Mouse (Mus musculus) adrenal gland, adult (tissue): Measurements from ENCODE around the gene Tfeb.

Experiments used
- DNase-seq, 2 experiments: peaks; one replicate each; pipeline ENCODE4 v3.0.0; 2022 to 2023; ENCODE audit warnings: low spot score in 1 of 2; ENCODE audit not compliant: inconsistent age in 2 of 2

The Tfeb gene

DNA sequence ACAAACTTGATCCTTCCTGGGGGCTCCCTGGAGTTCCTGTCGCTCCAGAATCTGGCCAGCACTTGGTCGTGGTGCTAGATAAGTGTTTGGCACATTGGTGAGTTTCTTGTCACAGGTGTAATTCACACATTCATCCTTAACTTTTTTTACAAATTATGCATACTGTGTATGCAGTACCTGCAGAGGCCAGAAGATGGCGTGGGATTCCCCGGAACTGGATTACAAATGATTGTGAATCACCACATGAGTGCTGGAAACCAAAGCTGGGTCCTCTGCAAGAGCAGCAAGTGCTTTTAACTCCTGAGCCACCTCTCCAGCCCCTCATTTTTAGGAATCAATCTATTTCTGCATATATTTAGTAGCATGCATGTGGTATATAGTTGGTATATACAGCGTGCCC, 15.0 kb downstream of the Tfeb start:
- DNase-seq, result no peak

DNA sequence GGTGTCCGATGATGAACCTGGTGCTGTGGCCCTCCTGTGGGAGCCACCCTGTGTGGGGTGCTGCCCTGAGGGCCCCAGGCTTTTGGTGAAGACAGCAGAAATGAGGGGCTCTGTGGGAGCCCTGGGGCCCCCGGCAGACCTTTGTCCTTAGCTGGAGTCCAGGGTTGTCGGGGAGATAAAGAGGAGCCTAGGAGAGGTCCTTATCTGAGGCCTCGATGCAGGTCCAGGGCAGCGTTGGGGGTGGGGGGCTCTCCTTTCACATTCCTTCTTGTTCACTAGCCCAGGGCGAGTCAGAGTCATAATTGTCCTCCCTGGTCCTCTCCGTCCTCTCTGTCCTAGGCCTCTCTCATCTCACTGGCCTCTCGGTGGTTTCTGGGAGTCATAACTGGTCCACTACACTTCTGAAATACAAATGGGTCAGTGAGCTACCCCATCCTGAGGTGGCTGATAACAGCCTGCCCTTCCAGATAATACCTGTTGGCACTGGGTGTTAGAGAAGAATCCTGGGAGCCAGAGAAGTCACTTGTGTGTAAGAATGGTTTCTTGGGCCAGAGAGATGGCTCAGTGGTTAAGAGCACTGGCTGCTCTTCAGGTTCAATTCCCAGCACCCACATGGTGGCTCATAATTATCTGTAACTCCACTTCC, 16.4 kb downstream of the Tfeb start:
- no peak for DNase-seq

DNA sequence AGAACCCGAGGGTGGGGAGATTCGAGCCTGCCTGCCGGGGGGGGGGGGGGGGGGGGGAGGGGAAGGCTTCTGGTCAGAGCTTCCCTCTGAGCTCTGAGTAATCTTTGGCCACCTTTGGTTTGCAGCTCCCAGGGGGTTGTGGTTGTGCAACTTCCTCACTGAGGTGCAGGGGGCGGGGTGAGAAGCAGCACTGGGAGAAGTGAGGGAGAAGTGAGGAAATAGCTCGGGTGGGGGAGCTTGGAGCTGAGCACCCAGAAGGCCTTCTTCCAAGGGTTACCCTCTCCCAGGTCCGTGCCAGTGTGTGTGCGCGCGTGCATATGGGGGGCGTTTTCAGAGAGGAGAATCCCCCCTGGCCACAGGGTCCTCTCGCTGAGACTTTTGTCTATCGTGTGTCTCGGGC, 17.4 kb downstream of the Tfeb start:
- peak in 1 of 2 experiments; percentile 75 for DNase-seq

DNA sequence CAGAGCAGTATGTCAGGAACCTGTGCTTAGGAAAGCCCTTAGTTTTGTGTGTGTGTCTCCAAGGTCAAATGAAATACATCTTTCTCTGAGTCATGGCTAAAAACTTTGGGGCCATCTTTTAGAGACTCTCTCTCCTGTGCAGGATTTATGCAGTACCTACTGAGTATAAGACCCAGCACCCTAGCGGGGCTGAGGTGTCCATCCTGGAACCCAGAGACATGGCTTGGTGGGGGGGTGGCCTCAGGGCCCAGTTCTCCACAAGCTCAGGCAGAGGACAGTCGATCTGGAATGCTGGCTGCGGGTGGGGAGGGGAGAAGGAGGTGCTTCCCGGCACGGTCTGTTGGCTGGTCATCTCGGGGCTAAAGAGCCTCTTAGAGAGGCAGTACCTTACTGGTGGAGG, 19.5 kb downstream of the Tfeb start:
- DNase-seq, result peak in 1 of 2 experiments; percentile 68

DNA sequence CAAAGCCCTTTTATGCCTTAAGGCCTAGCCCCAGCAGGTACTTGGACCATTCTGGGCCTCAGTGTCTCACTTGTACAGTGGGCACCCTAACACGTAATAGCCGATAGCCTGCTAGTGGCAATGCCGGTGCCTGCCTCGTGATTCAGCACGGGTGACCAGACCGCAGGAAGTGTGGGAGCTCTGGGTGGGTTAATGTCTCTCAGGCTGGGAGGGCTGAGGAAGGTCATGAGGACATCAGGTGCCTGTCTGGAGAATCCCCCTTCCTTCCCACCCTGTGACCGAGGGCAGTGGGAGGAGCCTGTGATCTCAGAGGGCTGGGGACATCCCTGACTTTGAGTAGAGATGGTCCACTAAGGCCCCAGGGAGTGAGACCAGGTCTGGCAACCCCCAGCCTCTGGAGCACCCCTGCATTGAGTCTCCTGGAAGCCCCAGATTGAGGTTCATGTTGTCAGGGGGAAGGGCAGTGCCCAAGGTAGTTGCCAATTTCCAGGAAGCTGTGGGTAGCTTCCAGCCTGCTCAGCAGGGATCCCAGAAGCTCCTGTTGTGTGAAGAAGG, 20.3 kb downstream of the Tfeb start:
- peak in 1 of 2 experiments; percentile 45 for DNase-seq

DNA sequence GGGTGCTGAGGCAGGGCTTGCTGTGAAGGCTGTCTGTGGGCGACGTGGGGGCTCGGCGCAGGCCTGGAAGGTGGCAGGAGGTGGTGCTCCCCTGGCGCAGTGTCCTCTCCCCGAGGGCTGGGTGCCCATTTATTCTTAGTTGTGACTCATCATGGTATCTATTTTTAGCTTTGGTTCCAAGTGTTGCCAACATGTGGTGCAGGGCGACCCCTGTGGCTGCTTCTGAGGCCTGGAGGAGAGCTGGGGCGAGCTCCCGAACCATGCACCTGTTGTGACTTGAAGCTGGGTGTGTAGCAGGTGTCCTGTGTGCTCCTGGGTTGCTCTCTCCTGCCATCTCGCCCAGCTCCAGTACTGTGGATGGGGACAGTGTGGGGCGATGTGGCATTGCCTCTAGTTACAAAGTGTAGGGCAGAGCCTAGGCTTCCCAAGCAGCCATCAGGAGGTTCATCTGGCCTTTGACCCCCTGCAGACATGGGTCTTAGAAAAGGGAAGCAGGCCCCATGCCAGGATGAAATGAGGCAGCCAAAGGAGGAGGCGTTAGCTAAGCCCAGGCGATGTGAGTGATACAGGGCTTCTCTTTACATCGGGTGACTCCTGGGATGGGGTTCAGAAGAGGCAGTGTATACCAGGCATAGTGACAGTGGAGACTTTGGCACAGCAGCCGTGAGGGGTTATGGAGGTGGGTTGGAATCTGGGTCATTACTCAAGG, 23.0 kb downstream of the Tfeb start:
- DNase-seq, result peak; percentile 81 to 90

DNA sequence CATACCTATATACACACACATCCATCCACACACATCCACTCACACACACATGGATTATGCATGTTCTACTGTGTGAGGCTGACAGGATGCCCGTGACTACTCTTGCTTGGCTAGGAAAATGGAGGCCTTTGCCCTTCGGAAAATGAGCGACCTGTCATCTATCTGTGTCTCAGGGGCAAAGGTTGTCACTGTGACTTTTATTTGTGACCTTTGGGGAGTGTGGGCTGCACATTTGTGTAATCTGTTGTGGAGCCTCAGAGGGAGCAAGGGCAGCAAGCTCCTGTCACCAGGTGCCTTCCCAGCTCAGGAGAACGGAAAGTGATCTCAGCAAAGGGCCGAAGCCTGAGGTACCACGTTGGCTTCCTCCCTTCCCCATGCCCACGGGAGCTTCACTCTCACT, 25.2 kb downstream of the Tfeb start:
- no peak for DNase-seq

DNA sequence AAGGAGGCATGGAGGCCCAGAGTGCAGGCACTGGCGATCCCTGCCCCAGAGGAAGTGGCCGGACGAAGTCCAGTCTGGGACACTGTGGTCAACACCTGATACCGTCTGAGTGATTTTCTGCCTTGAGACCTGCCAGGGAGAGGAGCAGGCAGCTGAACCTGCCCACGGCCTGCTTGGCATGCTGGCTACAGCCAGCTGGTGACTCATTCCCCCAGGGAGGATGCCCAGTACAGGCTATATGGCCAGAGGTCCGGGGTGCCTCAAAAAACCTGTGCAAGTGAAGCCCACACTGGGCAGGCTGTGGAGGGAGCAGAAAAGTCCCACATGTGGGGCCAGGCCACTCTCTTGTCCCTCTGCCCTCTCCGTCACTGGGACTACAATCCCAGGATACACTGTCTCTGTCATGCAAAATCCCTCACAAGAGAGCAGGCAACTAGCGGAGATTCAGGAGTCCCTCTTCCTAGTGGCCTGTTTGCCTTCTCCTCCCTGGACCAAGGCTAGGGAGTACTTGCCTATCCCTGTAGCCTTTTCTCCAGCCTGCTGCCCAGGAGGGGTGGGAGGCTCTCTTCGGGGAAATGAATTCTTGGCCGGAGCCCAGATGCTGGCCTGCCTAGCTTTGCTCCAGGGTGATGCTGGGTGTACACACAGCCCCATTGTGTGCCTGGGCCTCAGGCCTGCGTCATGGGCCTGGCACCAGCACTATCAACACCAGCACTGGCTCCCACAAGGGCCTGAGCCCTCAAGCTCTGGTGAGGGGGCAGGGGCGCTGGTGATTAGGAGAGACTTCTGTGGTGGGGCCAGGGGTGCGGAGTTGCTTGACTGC, 25.9 kb downstream of the Tfeb start:
- DNase-seq, result peak; percentile 69 to 77

DNA sequence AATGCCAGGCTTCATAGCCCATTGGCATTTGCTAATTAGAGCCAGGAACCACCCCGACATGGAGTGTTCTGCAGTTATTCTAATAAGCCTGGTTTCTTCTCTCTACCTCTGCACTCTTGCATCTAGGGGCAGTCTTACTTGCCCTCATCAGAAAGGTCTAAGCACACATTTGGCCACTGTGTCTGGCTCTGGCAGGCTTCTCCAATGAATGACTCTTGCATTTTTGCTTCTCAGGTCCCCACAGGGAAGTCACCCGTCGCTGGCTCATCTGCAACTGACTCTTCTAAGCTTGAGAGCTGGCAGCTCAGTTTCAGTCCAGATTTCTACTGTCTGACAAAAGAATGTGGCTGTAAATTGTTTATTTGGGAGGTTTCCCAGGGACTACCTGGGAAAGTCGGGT, 29.2 kb downstream of the Tfeb start:
- no peak for DNase-seq

DNA sequence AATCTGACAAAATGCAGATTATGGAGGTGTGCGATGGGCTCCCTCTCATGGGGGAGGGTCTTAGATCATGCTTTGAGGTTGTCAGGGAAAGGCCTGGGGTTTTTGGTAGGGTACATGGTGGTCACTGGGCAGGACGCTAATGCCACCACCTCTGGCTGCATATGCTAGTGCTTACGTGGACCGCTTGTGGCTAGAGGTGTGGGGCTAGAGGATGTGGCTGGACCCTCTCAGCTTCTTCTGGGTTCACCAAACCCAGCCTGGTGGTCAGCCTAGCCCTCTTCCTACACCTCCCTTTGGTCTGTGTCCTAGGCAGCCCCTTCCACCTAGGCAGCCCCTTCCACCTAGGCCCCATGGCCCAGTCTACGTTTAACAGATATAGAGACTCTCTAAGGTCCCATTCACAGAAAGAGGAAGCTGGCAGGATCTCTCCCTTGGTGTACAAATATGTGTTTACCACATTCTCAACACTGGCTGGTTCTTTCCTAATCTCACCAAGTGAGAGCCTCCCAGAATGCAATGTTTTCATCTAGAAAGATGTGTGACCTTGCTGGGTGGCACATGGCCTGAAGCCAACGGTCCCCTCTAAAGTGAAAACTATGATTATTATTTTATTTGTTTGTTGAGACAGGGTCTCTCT, 29.7 kb downstream of the Tfeb start:
- no peak for DNase-seq

DNA sequence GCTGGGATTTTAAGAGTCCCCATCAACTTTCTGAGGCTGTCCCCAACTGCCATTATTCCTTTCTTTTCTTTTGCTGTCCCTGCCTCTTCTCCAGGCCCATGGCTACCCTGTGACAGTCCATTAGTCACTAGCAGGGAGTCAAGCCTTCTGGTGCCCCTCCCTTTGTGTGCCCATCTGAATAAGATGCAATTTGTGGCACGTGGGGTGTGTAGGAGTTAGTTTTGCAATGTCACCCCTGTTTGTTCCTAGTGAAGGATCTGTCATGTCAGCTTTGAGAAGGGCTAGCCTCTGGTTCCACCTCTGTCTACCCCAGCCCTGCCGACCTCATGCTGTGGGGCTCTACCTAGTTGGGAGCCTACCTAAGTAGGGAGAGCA, 30.2 kb downstream of the Tfeb start:
- DNase-seq, result no peak

DNA sequence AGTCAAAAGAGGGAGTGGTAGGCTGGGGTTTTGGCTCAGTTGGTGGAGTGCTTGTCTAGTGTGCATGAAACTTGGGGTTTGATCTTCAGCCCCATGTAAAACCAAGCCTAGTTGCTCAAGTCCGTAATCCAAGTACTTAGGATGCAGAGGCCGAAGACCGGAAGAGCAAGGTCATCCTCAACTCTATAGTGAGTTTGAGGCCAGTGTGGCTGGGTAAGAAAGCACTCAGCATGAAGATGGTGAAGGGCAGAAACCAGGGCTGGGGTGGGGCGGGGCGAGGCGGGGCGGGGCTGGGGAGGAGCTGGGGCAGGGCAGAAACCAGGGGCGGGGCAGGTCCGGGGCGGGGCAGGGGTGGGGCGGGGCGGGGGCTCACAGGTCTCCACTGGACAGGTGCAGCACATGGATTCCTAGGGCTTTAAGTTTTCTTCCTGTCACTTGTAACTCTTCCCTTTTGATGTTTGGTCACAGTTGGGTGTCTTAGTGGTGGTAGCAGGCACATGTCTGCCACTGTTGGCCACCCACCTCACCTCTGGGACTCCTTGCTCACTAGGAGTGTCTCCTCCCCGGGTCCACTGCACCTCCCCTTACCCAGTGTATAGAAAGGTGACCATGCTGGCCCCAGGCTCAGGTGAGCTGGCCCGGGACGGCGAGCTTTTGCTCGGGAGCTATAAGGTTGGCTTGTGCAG, 30.8 kb downstream of the Tfeb start:
- no peak for DNase-seq

DNA sequence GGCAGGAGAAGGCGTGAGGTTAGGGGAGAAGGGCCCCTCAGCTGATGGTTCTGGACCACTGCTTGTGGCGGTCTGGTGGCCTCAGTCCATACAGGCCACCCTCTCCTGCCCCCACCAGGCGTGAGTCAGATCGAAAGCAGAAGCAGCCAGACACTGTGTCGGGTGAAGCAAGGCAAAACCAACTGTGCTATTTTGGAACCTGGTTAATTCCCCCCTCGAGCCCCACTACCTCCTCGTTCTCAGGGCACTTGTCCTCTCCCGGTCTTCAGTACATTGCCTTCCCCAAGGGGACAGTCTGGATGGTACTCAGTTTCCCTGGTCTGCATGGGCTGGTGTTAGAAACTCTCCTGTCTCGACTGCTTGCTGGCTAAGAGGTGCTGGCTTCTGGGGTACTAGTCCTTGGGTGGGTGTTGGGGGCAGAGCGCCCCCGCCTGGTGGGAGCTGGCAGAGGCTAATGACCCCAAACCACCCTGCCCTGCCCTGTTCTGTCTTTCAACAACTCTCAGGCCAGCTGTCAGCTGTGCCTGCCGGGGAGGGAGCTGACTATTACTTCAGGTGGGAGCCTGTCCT, 32.0 kb downstream of the Tfeb start:
- DNase-seq, result peak in 1 of 2 experiments; percentile 67

DNA sequence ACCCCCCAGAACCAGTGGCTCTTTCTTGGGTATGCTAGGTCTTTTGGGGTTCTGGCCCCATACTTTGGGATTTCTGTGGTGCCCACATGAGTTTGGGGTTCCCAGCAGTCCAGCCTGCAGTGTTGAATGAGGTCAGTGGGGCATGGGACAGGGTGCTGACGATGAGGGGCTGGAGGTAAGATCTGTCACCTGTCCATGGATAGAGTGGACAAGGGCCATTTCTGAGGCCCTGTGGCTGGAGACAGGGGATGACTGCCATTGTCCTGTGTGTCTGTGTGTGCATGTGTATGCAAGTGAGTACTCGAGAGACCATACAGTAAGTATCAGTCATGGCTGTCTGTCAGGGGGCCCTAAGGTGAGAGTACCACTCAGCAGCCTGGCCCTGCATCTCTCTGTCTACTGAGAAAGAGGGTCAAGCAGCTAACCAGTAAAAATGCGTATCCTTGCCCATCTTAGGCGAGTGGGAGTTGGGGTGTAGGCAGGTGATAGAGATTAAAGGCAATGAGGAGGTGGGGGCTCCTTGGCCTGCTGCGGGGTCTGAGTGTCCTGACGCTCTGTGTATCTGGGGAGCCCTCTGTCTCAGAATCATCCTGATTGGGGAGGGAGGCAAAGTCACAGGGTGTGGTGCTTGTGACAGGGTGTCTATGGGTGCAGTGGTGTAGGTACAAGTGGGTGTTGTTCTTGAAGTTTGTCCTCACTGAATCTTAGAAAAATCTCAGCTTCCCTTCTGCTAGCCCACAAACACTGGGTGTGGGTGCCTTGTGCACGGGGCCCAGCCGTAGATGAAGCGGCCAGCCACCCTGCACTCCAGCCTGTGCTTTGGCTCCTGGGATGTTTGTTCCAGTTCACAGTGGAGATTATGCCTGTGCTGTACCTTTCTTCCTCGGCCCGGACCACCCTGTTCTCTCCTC, 32.8 kb downstream of the Tfeb start:
- DNase-seq, result peak in 1 of 2 experiments; percentile 32

DNA sequence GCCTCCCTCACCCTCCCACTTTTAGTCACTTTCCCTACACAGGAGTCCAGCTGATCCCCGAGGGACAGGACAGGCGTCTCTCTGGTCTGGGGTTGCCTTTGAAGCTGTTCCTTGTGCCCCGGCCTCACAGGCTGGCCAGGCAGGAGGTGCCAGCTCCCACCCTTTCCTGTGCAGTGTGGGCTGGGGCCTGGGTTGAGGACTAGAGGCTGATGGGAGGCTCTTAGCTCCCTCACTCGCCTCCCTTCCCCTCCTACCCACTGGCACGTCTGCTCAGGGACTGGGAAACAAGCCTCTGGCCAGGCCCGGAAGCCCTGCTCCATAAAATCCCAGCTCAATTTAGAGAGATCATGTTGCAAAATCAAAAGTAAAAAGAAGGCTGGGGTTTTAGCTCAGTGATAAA, 36.8 kb downstream of the Tfeb start:
- DNase-seq, result no peak

DNA sequence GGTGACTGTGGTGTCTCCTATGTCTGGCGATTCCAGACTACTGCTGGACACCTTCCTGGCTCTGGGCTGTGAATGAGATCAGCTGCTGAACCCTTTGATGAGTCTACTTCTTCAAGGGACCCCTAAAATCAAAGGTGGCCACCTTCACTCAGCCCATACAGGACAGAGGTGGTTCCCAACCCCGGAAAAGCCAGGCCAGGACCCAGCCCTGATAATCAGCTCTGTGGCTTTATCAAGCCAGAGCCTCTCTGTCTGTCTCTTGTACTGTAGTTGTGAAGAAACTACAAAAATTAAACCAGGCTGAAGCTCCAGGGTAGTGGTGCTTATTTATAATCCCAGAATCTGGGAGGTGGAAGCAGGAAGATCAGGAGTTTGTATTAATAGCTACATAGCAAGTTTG, 40.3 kb downstream of the Tfeb start:
- no peak for DNase-seq

DNA sequence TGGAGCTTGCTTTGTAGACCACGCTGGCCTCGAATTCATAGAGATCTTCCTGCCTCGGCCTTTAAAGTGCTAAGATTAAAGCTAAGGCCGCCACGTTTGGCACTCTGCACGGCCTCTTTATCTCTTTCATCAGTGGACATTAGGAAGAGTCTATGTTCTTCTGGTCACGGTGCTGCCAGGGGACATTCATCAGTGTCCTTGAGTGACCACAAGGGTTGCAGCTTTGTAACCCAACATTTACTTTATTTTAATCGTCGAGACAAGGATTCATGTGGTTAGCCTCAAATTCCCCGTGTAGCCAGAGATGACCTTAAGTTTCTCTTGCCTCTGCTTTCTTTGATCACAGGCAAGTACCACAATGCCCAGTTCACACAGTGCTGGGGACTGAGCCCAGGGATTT, 43.6 kb downstream of the Tfeb start:
- DNase-seq, result peak; percentile 49 to 57

DNA sequence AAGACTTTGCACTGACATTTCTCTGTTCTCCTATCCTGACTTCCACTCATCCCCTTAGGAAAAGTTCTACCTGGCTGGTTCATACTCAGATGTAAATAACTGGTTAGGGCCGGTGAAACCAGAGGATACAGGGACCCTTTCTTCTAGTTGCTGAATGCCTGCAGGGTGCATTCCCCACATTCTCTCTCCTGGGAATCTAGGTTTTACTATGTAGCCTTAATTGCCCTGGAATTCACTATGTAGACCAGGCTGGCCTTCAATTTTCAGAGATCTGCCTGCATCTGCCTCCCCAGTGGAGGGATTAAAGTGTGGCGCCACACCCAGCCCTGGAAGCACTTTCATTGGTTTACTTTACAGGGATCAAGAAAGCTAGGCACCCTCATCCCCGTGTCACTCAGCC, 45.7 kb downstream of the Tfeb start:
- no peak for DNase-seq

DNA sequence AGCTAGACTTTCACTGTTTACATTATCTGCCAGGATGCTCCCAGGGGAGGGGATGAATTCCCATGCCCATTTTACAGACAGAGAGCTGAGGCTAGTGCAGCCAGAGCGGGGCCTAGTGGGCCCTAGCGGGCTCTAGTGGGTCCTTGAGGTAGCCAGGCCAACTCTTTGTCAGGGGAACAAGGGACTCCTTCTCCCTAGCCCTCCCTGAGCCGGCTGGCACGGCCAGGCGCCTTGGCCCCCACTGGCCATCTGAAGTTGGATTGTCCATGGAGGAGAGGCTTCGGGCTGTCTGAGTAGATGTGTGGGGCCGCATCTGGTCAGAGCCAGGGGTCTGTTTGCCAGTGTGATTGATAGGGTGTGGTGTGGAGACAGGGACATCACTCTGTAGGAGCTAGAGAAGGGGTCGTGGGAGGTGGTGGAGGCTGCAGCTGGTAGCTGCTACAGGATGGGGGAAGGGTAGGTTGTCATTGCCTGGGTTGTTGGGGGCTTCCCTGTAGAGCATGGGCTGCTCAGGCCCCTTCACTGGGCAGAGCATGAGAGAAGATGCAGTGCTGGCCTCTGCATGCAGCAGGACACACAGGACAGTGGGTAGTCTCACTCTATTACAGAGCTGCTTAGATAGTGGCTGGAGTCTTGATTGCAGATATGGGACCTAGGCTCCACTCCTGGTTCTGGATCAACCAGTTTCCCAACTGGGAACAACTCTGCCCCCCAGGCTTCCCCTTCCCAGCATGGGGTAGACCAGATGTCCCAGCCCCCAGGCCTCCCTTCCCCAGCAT, 46.8 kb downstream of the Tfeb start:
- DNase-seq, result no peak
